Comparison of ENCODE assay signal across 12 mouse cellular contexts in the genomic region with DNA sequence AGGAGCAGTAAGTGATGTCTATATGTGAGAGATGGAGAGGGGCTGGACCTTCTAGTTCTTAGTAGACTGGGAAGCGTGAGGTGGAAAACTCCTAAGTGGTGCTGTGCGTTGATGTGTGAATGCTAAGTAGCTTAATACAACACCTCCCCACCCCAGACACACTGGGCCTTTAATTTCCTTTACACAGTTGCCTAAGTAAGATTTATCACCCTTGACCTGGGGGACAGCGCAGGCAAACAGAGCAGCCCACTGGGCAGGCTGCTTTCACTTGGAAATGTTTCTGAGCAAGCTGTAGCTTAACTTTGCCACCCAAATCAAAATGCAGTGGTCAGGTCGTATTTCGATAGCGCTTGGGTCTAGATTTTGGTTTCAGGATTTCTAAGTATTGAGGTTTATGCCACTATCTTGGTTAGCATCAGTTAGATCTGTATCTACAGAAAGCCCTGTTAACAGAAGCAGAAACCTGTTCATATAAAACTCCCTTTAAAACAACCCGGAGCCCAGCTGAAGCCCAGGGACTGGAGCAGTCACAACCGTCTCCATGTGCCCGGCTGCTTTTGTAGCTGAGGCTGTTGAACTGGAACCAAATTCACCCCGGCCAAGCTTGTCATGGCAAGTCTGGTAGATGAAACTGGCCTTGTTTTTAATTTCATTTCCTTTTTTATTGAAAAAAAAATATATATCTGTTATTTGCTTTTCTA. TPM values are rescaled to one million over a fixed set of nuclear protein-coding genes. Genes with fewer than 3 reads are reported as not detected.
A peak's percentile ranks its signal among the peaks of the same experiment; 100 is the strongest.
DNase-seq lines count a peak whose midpoint lies in the region; ATAC-seq and TF ChIP-seq lines count a peak whose summit lies in the region.
"Had no signal": no experiment of that assay in that cellular context is flagged by ENCODE, and none has a peak within 500 bp of the region (broad histone marks: within the 10 kb centered on the region; RNA-seq: fewer than 3 reads in every experiment).

No protein-coding gene starts in this region.

- intact Hi-C loops in left cerebral cortex, postnatal 36 days (cut with DNase I), result no loop called here

- TF ChIP-seq EP300 in stomach, postnatal 0 days (optimal IDR thresholded peaks at IDR 0.05), result no peak

- H3K4me1 ChIP-seq in intestine, embryonic 14.5 days (replicated peaks; ENCODE audit: control insufficient read depth, insufficient read depth, low read length), result peaks cover 10% of the 10 kb centered on the region
- no peaks in the 10 kb centered on the region for H3K4me1 ChIP-seq in intestine, embryonic 16.5 days (ENCODE audit: control insufficient read depth, insufficient read depth, low read length)
- 0 out of 2 replicates have a peak, but pooled peaks cover 7% of the 10 kb centered on the region for H3K4me1 ChIP-seq in stomach, embryonic 14.5 days (ENCODE audit: control insufficient read depth, insufficient read depth, low read length)
- H3K4me1 ChIP-seq in stomach, postnatal 0 days (replicated peaks; ENCODE audit: control insufficient read depth, insufficient read depth), result no peaks in the 10 kb centered on the region
- peaks cover 45% of the 10 kb centered on the region for H3K4me1 ChIP-seq in limb, embryonic 10.5 days
- H3K4me1 ChIP-seq in stomach, embryonic 15.5 days, result no peaks in the 10 kb centered on the region

- H3K4me2 ChIP-seq in intestine, embryonic 14.5 days (ENCODE audit: low read length), result no peak overlapping the region
- H3K4me2 ChIP-seq in intestine, embryonic 16.5 days (ENCODE audit: low read depth, low read length), result no peak overlapping the region
- no peak overlapping the region for H3K4me2 ChIP-seq in stomach, embryonic 14.5 days (replicated peaks; ENCODE audit: low read depth, low read length)
- H3K4me2 ChIP-seq in stomach, postnatal 0 days (replicated peaks; ENCODE audit: low read depth), result no peak overlapping the region
- no peak overlapping the region for H3K4me2 ChIP-seq in stomach, embryonic 15.5 days
- H3K4me2 ChIP-seq: forebrain, embryonic 12.5 days had no signal

- H3K9ac ChIP-seq in intestine, embryonic 14.5 days (ENCODE audit: low read length), result no peak overlapping the region
- H3K9ac ChIP-seq in intestine, embryonic 16.5 days (ENCODE audit: low read depth, low read length), result no peak overlapping the region
- H3K9ac ChIP-seq in stomach, embryonic 14.5 days (replicated peaks; ENCODE audit: low read depth, low read length), result no peak overlapping the region
- no peak overlapping the region for H3K9ac ChIP-seq in stomach, postnatal 0 days (ENCODE audit: low read length)
- H3K9ac ChIP-seq in stomach, embryonic 15.5 days, result no peak overlapping the region
- H3K9ac ChIP-seq: forebrain, embryonic 12.5 days had no signal

- no peak for TF ChIP-seq CTCF in stomach, postnatal 0 days (IDR thresholded peaks at IDR 0.05; ENCODE audit: low read depth)

- no peak overlapping the region for H3K4me3 ChIP-seq in intestine, embryonic 14.5 days (ENCODE audit: low read depth, low read length)
- no peak overlapping the region for H3K4me3 ChIP-seq in intestine, embryonic 16.5 days (ENCODE audit: low read length)
- no peak overlapping the region for H3K4me3 ChIP-seq in stomach, embryonic 14.5 days (ENCODE audit: low read depth, low read length)
- no peak overlapping the region for H3K4me3 ChIP-seq in stomach, postnatal 0 days (ENCODE audit: low read depth, low read length)
- no peak overlapping the region; the same call in 1 of the 2 replicates for H3K4me3 ChIP-seq in limb, embryonic 10.5 days
- H3K4me3 ChIP-seq in stomach, embryonic 15.5 days (replicated peaks), result no peak overlapping the region
- H3K4me3 ChIP-seq: forebrain, embryonic 12.5 days had no signal

- H3K27me3 ChIP-seq in intestine, embryonic 14.5 days (replicated peaks; ENCODE audit: control insufficient read depth, insufficient read depth, low read length), result no peaks in the 10 kb centered on the region
- no peaks in the 10 kb centered on the region for H3K27me3 ChIP-seq in intestine, embryonic 16.5 days (replicated peaks; ENCODE audit: control insufficient read depth, insufficient read depth, low read length)
- no peaks in the 10 kb centered on the region for H3K27me3 ChIP-seq in stomach, embryonic 14.5 days (ENCODE audit: control insufficient read depth, insufficient read depth, low read length)
- no peaks in the 10 kb centered on the region for H3K27me3 ChIP-seq in stomach, postnatal 0 days (ENCODE audit: control insufficient read depth, insufficient read depth, low read length)
- peaks cover 6% of the 10 kb centered on the region; the same call in 1 of the 2 replicates for H3K27me3 ChIP-seq in limb, embryonic 10.5 days (ENCODE audit: low read depth, poor library complexity, severe bottlenecking)
- no peaks in the 10 kb centered on the region for H3K27me3 ChIP-seq in stomach, embryonic 15.5 days (replicated peaks)

- 0 out of 2 replicates have a peak overlapping the region, but pooled peaks have one; percentile 19 for H3K27ac ChIP-seq in intestine, embryonic 14.5 days (ENCODE audit: low read depth)
- H3K27ac ChIP-seq in intestine, embryonic 16.5 days (ENCODE audit: low read length), result no peak overlapping the region
- H3K27ac ChIP-seq in stomach, embryonic 14.5 days (ENCODE audit: low read length), result 0 out of 2 replicates have a peak overlapping the region, but pooled peaks have one; percentile 22
- no peak overlapping the region for H3K27ac ChIP-seq in stomach, postnatal 0 days (replicated peaks)
- peak overlapping the region; percentile 80 for H3K27ac ChIP-seq in limb, embryonic 10.5 days
- H3K27ac ChIP-seq in stomach, embryonic 15.5 days, result peak overlapping the region; percentile 11; the same call in 1 of the 2 replicates

- no peak for ATAC-seq in intestine, embryonic 14.5 days (replicated peaks; ENCODE audit: low FRiP score, low TSS enrichment, low read depth)
- ATAC-seq in intestine, embryonic 16.5 days, result no peak
- ATAC-seq in stomach, embryonic 14.5 days (ENCODE audit: insufficient number of reproducible peaks, insufficient read depth, low FRiP score, low read depth), result no peak
- ATAC-seq in stomach, postnatal 0 days (ENCODE audit: low FRiP score, low TSS enrichment), result no peak
- no peak for ATAC-seq in stomach, embryonic 15.5 days (ENCODE audit: insufficient read depth, low FRiP score, low read depth)
- no peak for ATAC-seq in cerebellum, adult (ENCODE audit: insufficient number of reproducible peaks, low FRiP score, low TSS enrichment)

- no peaks in the 10 kb centered on the region for H3K9me3 ChIP-seq in intestine, embryonic 14.5 days (ENCODE audit: control insufficient read depth, low read length)
- H3K9me3 ChIP-seq in intestine, embryonic 16.5 days (ENCODE audit: control insufficient read depth, low read length), result no peaks in the 10 kb centered on the region
- no peaks in the 10 kb centered on the region for H3K9me3 ChIP-seq in stomach, embryonic 14.5 days (ENCODE audit: control insufficient read depth, low read depth, low read length)
- no peaks in the 10 kb centered on the region for H3K9me3 ChIP-seq in stomach, postnatal 0 days (ENCODE audit: control insufficient read depth, low read length)
- H3K9me3 ChIP-seq in limb, embryonic 10.5 days (replicated peaks), result no peaks in the 10 kb centered on the region
- no peaks in the 10 kb centered on the region for H3K9me3 ChIP-seq in stomach, embryonic 15.5 days
- H3K9me3 ChIP-seq: forebrain, embryonic 12.5 days had no signal

- H3K36me3 ChIP-seq in intestine, embryonic 14.5 days (ENCODE audit: control insufficient read depth, insufficient read depth, low read length), result no peaks in the 10 kb centered on the region
- H3K36me3 ChIP-seq in intestine, embryonic 16.5 days (ENCODE audit: control insufficient read depth, insufficient read depth, low read length), result no peaks in the 10 kb centered on the region
- H3K36me3 ChIP-seq in stomach, embryonic 14.5 days (ENCODE audit: control insufficient read depth, insufficient read depth, low read length), result no peaks in the 10 kb centered on the region
- H3K36me3 ChIP-seq in stomach, postnatal 0 days (ENCODE audit: control insufficient read depth, insufficient read depth, low read length), result no peaks in the 10 kb centered on the region
- no peaks in the 10 kb centered on the region for H3K36me3 ChIP-seq in limb, embryonic 10.5 days
- H3K36me3 ChIP-seq in stomach, embryonic 15.5 days, result no peaks in the 10 kb centered on the region
- H3K36me3 ChIP-seq: forebrain, embryonic 12.5 days had no signal

- no peak for DNase-seq in intestine, embryonic 14.5 days (ENCODE audit: low spot score)
- DNase-seq in stomach, postnatal 0 days (ENCODE audit: low spot score), result no peak
- DNase-seq in limb, embryonic 10.5 days (ENCODE audit: low spot score), result peak; percentile 48
- DNase-seq in left cerebral cortex, postnatal 36 days (ENCODE audit: low spot score in 2 of 2), result no peak
- DNase-seq: cerebellum, postnatal 25 days; heart, adult 11 months; lung, postnatal 4 days had no signal

- WGBS in intestine, embryonic 14.5 days, result 55% methylated on average over 10 of the region's 10 CpGs
- WGBS in intestine, embryonic 16.5 days, result 63% methylated on average over 10 of the region's 10 CpGs
- WGBS in stomach, embryonic 14.5 days, result 48% methylated on average over 10 of the region's 10 CpGs
- WGBS in stomach, postnatal 0 days, result 59% methylated on average over 10 of the region's 10 CpGs
- 31% methylated on average over 10 of the region's 10 CpGs for WGBS in limb, embryonic 10.5 days
- WGBS in stomach, embryonic 15.5 days, result 58% methylated on average over 10 of the region's 10 CpGs

RNA-seq across cellular contexts. Expression of a gene that starts 19.0 kb away (rescaled TPM):
- polyA plus RNA-seq in intestine, embryonic 14.5 days (2014; fragmentation: Nextera tagmentation; extraction: Ambion mirVana), result 6.7 and 8.4 TPM in 2 replicates
- 2.4 and 3.2 TPM in 2 replicates for polyA plus RNA-seq in intestine, embryonic 16.5 days (2015; fragmentation: Nextera tagmentation; extraction: Ambion mirVana)
- 8.4 and 10.0 TPM in 2 replicates for polyA plus RNA-seq in stomach, embryonic 14.5 days (2014; fragmentation: Nextera tagmentation; extraction: Ambion mirVana)
- polyA plus RNA-seq in stomach, postnatal 0 days (2015; fragmentation: Nextera tagmentation; extraction: Ambion mirVana), result 1.9 TPM in 2 replicates
- 23.0 and 23.5 TPM in 2 replicates for polyA plus RNA-seq in limb, embryonic 10.5 days (2016; fragmentation: Nextera tagmentation; extraction: Ambion mirVana)
- polyA plus RNA-seq in stomach, embryonic 15.5 days (2015; fragmentation: Nextera tagmentation; extraction: Ambion mirVana), result 5.2 TPM in 2 replicates
- 10 to 100 TPM; 12.6 to 16.0 TPM for total RNA-seq in left cerebral cortex, postnatal 36 days (2021)

Comparison
In these comparisons a context has a peak if more than half of its experiments do, and no peak if none do; other contexts are left out.
1. H3K27ac ChIP-seq: peak in intestine, embryonic 14.5 days (single experiment), stomach, embryonic 14.5 days (single experiment), limb, embryonic 10.5 days (single experiment) and stomach, embryonic 15.5 days (single experiment); none in intestine, embryonic 16.5 days (single experiment) and stomach, postnatal 0 days (single experiment).